Mouse (Mus musculus) NIH3T3 (cell line): ENCODE measurements around the gene Sec14l5.
A peak's percentile ranks its signal among the peaks of the same experiment; 100 is the strongest.

ENCODE experiments used
- DNase-seq: peaks from one replicate; pipeline ENCODE4 v3.0.0-alpha.2; 2012; ENCODE audit warnings: low read depth

Sec14l5 gene

GRCm38 (mm10) chr16:5147037-5147385 lies at the start of gene Sec14l5:
Sec14l5 (plus strand) TSS chr16:5147109.
- no peak for DNase-seq

DNA sequence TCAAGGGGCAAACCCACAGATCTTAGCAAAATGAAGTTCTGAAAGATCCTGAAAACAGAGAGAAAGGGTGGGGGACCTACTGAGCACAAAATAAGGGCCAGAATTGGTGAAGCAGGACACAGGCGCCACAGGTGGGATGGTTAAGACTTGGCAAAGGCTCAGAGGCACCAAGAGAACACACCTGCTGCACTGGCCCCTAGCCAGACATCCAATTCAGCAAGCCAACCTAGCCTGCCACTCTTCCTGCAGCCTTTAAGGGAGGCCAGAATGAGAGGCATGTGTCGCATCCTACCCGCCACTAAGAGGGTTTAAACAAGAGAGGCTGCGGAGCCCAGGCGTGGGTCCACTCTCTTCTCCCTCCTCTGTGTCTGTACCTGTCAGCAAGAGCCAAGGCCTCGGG lies 45.9 kb upstream of the Sec14l5 start:
- DNase-seq: no peak

DNA sequence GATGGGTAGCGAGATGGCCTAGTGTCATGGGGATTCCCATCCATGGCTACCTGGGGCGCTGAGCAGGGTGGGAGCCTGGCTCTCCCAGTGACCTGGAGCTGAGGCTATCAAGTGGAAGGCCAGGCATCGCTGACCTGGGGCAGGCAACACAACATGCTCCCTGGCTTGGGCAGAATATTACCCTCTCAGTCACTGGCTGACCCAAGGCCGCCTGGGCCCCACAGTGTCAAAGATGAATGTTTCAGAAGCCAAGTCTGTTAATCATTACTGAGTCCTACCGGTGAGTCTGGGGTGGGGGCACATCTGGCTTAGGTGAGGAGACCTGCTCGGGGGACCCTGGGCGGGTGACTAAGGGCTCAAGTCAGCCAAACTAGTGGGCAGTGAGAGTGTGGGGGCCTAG lies 37.0 kb upstream of the Sec14l5 start:
- no peak for DNase-seq

DNA sequence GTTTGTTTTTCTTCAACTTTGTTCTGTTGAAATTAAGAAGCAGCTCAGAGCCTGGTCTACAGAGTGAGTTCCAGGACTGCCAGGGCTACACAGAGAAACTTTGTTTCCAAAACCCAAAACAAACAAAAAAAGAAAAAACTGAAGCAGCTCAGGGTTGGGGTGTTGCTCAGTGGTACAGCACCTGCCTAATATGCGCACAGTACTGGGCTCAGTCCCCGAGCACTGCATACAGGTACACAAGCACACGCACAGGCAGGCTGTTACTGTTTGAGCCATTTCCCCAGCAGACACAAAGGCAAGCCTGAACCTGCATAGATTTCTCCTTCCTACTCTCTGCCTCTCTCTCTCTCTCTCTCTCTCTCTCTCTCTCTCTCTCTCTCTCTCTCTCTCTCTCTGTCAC lies 35.9 kb upstream of the Sec14l5 start:
- DNase-seq: no peak

GRCm38 (mm10) chr16:5113002-5113550 lies 33.8 kb upstream of the Sec14l5 start:
- peak; percentile 80 for DNase-seq

DNA sequence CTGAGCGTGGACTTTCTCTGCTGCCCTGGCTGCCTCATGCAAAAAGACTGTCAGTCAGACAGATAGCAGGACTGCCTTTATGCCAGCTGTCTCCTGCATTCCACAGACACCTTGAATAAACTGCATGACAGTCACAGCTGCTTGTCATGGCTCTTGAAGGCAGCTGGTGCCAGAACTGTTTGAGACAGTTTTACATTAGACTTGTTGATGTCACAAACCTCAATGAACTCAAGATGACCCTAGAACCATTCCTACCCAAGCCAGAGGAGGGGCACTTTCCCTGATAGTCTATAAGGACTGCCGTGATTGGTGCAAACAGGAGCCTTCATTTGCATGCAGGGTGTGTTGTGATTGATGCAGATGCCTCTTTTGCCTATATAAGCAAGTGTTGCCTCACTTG lies 33.3 kb upstream of the Sec14l5 start:
- peak; percentile 38 for DNase-seq

DNA sequence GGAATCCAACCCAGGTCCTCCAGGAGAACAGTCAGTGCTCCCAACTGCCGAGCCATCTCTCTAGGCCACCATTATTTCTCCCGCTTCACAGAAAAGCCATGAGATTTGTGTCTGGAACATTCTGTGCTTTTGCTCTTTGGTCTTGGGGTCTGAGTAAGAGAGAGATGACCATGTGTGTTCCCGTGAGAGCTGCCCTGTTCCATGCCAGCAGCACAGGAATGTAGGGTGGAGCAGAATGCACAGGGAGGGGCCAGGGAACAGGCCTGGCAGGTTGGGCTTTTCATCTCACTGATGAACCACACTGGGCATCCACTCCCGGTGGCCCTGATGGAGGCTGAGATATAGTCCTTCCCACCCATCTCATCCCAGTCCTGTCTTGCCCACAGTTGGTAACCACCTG lies 27.5 kb upstream of the Sec14l5 start:
- DNase-seq: no peak

DNA sequence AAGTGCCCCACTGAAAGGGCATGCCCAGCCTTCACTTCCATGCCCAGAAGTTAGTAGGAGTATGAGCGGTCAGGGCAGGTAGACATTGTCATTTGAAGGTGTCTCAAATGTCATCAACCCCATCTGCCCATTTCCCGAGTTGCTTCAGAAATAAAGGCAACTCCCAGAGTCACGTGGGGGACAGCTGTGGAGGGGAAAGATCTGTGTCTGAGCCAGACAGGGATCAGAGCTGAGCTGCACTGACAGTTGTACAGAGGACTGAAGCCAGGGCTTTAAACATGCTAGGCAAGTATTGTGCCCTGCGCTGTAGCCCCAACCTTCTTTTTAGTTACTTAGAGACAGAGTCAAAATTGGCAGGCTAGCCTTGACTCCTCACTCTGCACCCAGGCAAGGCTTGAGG lies 27.1 kb upstream of the Sec14l5 start:
- DNase-seq: no peak

DNA sequence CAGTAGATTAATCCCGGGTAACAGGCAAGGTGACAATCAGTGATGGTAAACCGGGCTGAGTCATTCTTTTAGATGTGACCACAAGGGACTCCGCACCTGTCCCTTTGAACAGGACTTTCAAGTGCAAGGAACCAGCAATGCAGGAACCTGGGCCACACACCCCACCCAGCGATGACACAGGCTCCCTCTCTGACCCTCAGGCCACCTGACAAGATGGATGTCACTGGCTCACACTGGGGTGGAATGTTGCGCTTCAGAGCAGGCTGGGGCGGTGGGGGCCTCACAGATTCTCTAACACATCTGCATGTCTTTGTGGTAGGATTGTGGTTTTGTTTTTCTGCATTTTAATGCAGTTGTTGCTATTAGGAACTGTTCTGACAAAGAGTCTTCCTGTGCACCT lies 23.4 kb upstream of the Sec14l5 start:
- DNase-seq: no peak

- peak; percentile 51 for DNase-seq
Measured at GRCm38 (mm10) chr16:5130196-5130595, 16.7 kb upstream of the Sec14l5 start.

- DNase-seq: peak; percentile 97
Measured at GRCm38 (mm10) chr16:5130766-5131165, 16.1 kb upstream of the Sec14l5 start.

- peak; percentile 56 for DNase-seq
Measured at GRCm38 (mm10) chr16:5131251-5131922, 15.5 kb upstream of the Sec14l5 start.

GRCm38 (mm10) chr16:5132401-5132801 lies 14.5 kb upstream of the Sec14l5 start, which contains the start of gene Ppl:
Ppl (minus strand) TSS chr16:5132421.
- no peak for DNase-seq

- peak; percentile 93 for DNase-seq
Measured at GRCm38 (mm10) chr16:5134623-5135330, 12.1 kb upstream of the Sec14l5 start.

- peak; percentile 90 for DNase-seq
Measured at GRCm38 (mm10) chr16:5135551-5136261, 11.2 kb upstream of the Sec14l5 start.

- DNase-seq: peak; percentile 91
Measured at GRCm38 (mm10) chr16:5136505-5136904, 10.4 kb upstream of the Sec14l5 start.

DNA sequence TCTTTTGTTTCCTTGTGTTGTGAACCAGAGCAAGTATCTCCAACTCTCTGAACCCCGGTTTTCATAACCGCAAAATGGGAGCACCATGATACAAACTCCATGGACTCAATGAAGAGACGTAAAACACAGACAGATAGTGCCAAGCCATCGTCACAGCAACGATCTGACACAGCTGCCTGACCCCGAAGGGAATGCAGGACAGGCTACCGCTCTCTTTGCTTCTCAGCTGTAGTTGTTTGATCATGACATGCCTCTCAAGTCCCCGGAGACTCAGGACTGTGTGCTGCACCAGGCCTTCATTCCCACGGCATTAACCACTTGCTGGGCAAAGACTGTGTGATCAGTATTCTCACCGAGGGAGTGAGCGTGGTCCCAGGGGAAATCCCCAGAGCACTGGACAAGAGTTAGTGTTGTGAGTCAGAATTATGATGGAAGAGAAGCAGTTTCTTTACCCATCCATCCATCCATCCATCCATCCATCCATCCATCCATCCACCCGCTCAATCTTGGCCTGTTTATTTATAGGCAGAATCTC lies 9.8 kb upstream of the Sec14l5 start:
- peak; percentile 59 for DNase-seq

- peak; percentile 92 for DNase-seq
Measured at GRCm38 (mm10) chr16:5139741-5140140, 7.2 kb upstream of the Sec14l5 start.

DNA sequence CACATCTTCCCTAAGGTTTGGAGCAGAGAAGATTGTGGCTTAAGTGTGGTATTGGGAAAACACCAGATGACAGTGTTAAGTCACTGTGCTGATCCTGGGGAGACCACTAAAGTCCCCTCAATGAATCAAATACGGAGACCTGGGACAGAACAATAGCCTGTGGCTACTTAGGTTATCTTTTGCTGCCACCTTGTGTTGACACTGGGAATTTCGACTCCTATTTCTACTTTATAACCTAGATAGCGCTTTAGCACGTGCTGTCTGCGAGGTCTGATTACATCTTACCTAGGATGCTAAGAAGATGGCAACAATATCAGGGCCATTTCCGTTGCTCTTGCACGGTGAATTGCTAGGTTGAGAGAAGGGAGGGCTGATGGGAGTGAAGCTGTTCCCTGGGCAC lies 1.3 kb upstream of the Sec14l5 start:
- peak; percentile 91 for DNase-seq

DNA sequence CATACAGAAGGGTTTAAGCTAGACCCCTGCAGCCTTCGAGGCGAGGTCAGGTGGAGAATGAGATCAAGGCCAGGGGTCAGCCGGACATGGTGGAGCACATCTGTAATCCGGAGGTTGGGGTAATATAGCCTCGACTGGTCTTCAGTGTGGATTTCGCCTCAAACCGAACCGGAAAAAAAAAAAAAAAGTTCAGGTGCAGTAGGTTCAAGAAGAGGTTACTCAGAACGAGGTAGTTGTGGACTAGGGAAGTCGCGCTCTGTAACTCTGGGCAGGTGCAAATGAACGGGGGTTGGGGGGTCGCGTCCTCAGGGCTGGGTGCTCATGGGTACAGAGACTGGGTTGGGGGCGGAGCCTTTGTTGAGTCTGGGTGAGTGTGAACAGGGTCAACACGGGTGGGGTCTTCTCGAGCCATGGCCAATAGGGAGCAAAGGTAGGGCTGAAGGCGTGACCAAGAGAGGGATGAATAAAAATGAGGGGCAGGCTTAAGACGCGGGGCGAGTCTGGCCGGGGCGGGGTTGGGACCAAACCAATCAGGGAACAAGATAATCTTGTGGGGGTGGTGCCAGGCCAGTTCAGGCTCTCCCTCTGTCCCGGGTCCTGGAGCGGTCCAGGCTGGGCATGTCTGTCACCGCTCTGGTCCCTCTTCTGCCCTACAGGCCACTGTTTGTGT lies 407 bp upstream of the Sec14l5 start:
- peak; percentile 71 for DNase-seq

GRCm38 (mm10) chr16:5150544-5150943 lies 3.6 kb downstream of the Sec14l5 start:
- DNase-seq: no peak
